ENCODE assay signal across 19 mouse cellular contexts in the genomic region with DNA sequence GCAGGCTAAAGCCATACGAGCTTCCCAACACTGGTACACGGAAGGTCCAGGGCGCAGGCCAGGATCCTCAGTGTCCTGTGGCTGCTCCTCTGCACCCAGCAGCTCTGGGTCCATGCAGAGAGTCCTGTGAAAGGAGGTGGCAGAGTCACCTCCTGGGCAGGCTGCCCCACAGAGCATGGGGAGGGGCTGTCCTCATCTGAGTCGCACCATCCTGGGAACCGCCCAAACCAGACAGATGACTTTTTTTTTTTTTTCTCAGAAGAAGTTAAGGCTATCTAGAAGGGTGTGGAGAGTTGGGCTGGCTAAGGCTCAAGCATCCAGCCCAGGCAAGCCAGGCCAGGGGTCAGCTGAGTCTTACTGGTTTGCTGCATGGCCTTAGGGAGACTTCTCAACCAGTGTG. TPM values are rescaled to one million over a fixed set of nuclear protein-coding genes. Genes with fewer than 3 reads are reported as not detected.
DNase-seq lines count a peak whose midpoint lies in the region; ATAC-seq and TF ChIP-seq lines count a peak whose summit lies in the region.
"Had no signal": no experiment of that assay in that cellular context is flagged by ENCODE, and none has a peak within 500 bp of the region (broad histone marks: within the 10 kb centered on the region; RNA-seq: fewer than 3 reads in every experiment).

No protein-coding gene starts in this region.

- H3K9me3 ChIP-seq in lung, postnatal 0 days (ENCODE audit: low read length): no peaks in the 10 kb centered on the region
- no peaks in the 10 kb centered on the region for H3K9me3 ChIP-seq in stomach, postnatal 0 days (ENCODE audit: control insufficient read depth, low read length)
- H3K9me3 ChIP-seq: forebrain, embryonic 15.5 days; G1E; heart, embryonic 15.5 days; hindbrain, embryonic 15.5 days; limb, embryonic 13.5 days; neural tube, embryonic 13.5 days had no signal

- TF ChIP-seq EP300 in lung, postnatal 0 days (IDR thresholded peaks at IDR 0.05): no peak
- no peak for TF ChIP-seq EP300 in stomach, postnatal 0 days (optimal IDR thresholded peaks at IDR 0.05)

- no peaks in the 10 kb centered on the region for H3K4me1 ChIP-seq in lung, postnatal 0 days (ENCODE audit: insufficient read depth, low read depth, low read length)
- peaks cover 4% of the 10 kb centered on the region; the same call in 1 of the 2 replicates for H3K4me1 ChIP-seq in stomach, postnatal 0 days (replicated peaks; ENCODE audit: control insufficient read depth, insufficient read depth)
- no peaks in the 10 kb centered on the region for H3K4me1 ChIP-seq in cerebellum, adult 2 months (ENCODE audit: control insufficient read depth, insufficient read depth, low read length)

- TF ChIP-seq CTCF in lung, postnatal 0 days (IDR thresholded peaks at IDR 0.05): no peak
- no peak for TF ChIP-seq CTCF in stomach, postnatal 0 days (IDR thresholded peaks at IDR 0.05; ENCODE audit: low read depth)
- no peak for TF ChIP-seq CTCF in cerebellum, adult 2 months (IDR thresholded peaks at IDR 0.05; ENCODE audit: borderline replicate concordance, insufficient read depth, low read depth, low read length)

- no peak overlapping the region for H3K4me2 ChIP-seq in lung, postnatal 0 days (replicated peaks; ENCODE audit: low read depth, low read length)
- no peak overlapping the region for H3K4me2 ChIP-seq in stomach, postnatal 0 days (replicated peaks; ENCODE audit: low read depth)
- H3K4me2 ChIP-seq: forebrain, embryonic 15.5 days; heart, embryonic 15.5 days; hindbrain, embryonic 15.5 days; limb, embryonic 13.5 days; neural tube, embryonic 13.5 days had no signal

- TF ChIP-seq POLR2A in cerebellum, adult 2 months (IDR thresholded peaks at IDR 0.05; ENCODE audit: borderline replicate concordance, insufficient read depth, low read length): no peak

- H3K27ac ChIP-seq in lung, postnatal 0 days (ENCODE audit: low read length): no peak overlapping the region
- no peak overlapping the region for H3K27ac ChIP-seq in stomach, postnatal 0 days (replicated peaks)
- H3K27ac ChIP-seq in cerebellum, adult 2 months (ENCODE audit: insufficient read depth, low read length): no peak overlapping the region
- H3K27ac ChIP-seq: forebrain, embryonic 15.5 days; heart, embryonic 15.5 days; hindbrain, embryonic 15.5 days; limb, embryonic 13.5 days; neural tube, embryonic 13.5 days had no signal

- no peaks in the 10 kb centered on the region for H3K36me3 ChIP-seq in lung, postnatal 0 days (ENCODE audit: insufficient read depth, low read length)
- 0 out of 2 replicates have a peak, but pooled peaks cover 3% of the 10 kb centered on the region for H3K36me3 ChIP-seq in stomach, postnatal 0 days (ENCODE audit: control insufficient read depth, insufficient read depth, low read length)
- H3K36me3 ChIP-seq: forebrain, embryonic 15.5 days; G1E; heart, embryonic 15.5 days; hindbrain, embryonic 15.5 days; neural tube, embryonic 13.5 days had no signal

- peak; percentile 75 for ATAC-seq in lung, postnatal 0 days
- ATAC-seq in stomach, postnatal 0 days (ENCODE audit: low FRiP score, low TSS enrichment): peak; percentile 69
- ATAC-seq: forebrain, embryonic 15.5 days had no signal

- H3K9ac ChIP-seq in lung, postnatal 0 days (replicated peaks; ENCODE audit: low read depth): no peak overlapping the region
- 0 out of 2 replicates have a peak overlapping the region, but pooled peaks have one; percentile 31 for H3K9ac ChIP-seq in stomach, postnatal 0 days (ENCODE audit: low read length)
- H3K9ac ChIP-seq: forebrain, embryonic 15.5 days; heart, embryonic 15.5 days; hindbrain, embryonic 15.5 days; limb, embryonic 13.5 days; neural tube, embryonic 13.5 days had no signal

- no peak overlapping the region for H3K4me3 ChIP-seq in lung, postnatal 0 days (ENCODE audit: low read depth, low read length)
- H3K4me3 ChIP-seq in stomach, postnatal 0 days (ENCODE audit: low read depth, low read length): no peak overlapping the region
- no peak overlapping the region for H3K4me3 ChIP-seq in cerebellum, adult 2 months (replicated peaks; ENCODE audit: insufficient read depth, low read depth, low read length)
- H3K4me3 ChIP-seq: forebrain, embryonic 15.5 days; heart, embryonic 15.5 days; hindbrain, embryonic 15.5 days; limb, embryonic 13.5 days; neural tube, embryonic 13.5 days had no signal

- 54% methylated on average over 5 of the region's 5 CpGs for WGBS in lung, postnatal 0 days
- WGBS in stomach, postnatal 0 days: 56% methylated on average over 5 of the region's 5 CpGs
- WGBS in cerebellum, adult 2 months: 84% methylated on average over 5 of the region's 5 CpGs

- H3K27me3 ChIP-seq in lung, postnatal 0 days (replicated peaks; ENCODE audit: insufficient read depth, low read length): no peaks in the 10 kb centered on the region
- no peaks in the 10 kb centered on the region for H3K27me3 ChIP-seq in stomach, postnatal 0 days (ENCODE audit: control insufficient read depth, insufficient read depth, low read length)
- no peaks in the 10 kb centered on the region for H3K27me3 ChIP-seq in cerebellum, adult 2 months (ENCODE audit: control insufficient read depth, insufficient read depth, low read length)
- H3K27me3 ChIP-seq: forebrain, embryonic 15.5 days; heart, embryonic 15.5 days; hindbrain, embryonic 15.5 days; limb, embryonic 13.5 days; neural tube, embryonic 13.5 days had no signal

- intact Hi-C loops in heart, postnatal 10 days (cut with DNase I): no loop called here

- peak; percentile 38 to 47 for DNase-seq in heart, adult 18-20 months
- no peak for DNase-seq in heart, postnatal 10 days
- peak; percentile 76 for DNase-seq in urinary bladder, postnatal 14 days (ENCODE audit: low spot score)
- DNase-seq in urinary bladder, postnatal 10 days (ENCODE audit: low spot score): no peak
- DNase-seq in lung, postnatal 0 days (ENCODE audit: low spot score): no peak
- peak; percentile 50 for DNase-seq in stomach, postnatal 0 days (ENCODE audit: low spot score)
- no peak for DNase-seq in adrenal gland, adult 18-20 months (ENCODE audit: low spot score in 2 of 2)
- no peak for DNase-seq in cerebellum, adult 2 months
- DNase-seq: adrenal gland, postnatal 14 days; cerebellum, adult 9-11 months; gastrocnemius, postnatal 10 days; kidney, adult 9 months; thymus, postnatal 14 days had no signal

RNA-seq across cellular contexts. Expression of gene Tcea3, which starts 18.9 kb away (rescaled TPM):
- 100 to 1,000 TPM; 126 to 148 TPM for total RNA-seq in heart, adult 18-20 months (2021)
- total RNA-seq in heart, postnatal 10 days (2021): 10 to 100 TPM; 77.2 to 85.4 TPM
- polyA plus RNA-seq in lung, postnatal 0 days (2015; fragmentation: Nextera tagmentation; extraction: Ambion mirVana): 26.8 and 29.1 TPM in 2 replicates
- 31.1 and 35.0 TPM in 2 replicates for polyA plus RNA-seq in stomach, postnatal 0 days (2015; fragmentation: Nextera tagmentation; extraction: Ambion mirVana)
- 1 to 10 TPM; 1.5 to 4.7 TPM for total RNA-seq in adrenal gland, adult 18-20 months (2021)
- polyA plus RNA-seq in cerebellum, adult 2 months (2012; rRNA removed): 1.2 and 1.6 TPM in 2 replicates
- polyA plus RNA-seq: G1E had no signal

RNA-seq across cellular contexts. Expression of gene Asap3, which starts 22.5 kb away (rescaled TPM):
- 1 to 10 TPM; 7.6 to 9.1 TPM for total RNA-seq in heart, adult 18-20 months (2021)
- 10 to 100 TPM in 1 of 2 experiments, 1 to 10 TPM in 1; 5.7 to 10.8 TPM for total RNA-seq in heart, postnatal 10 days (2021)
- polyA plus RNA-seq in lung, postnatal 0 days (2015; fragmentation: Nextera tagmentation; extraction: Ambion mirVana): 5.4 and 5.5 TPM in 2 replicates
- 1.6 and 1.9 TPM in 2 replicates for polyA plus RNA-seq in stomach, postnatal 0 days (2015; fragmentation: Nextera tagmentation; extraction: Ambion mirVana)
- total RNA-seq in adrenal gland, adult 18-20 months (2021): 1 to 10 TPM; 1.6 to 2.8 TPM
- polyA plus RNA-seq in cerebellum, adult 2 months (2012; rRNA removed): 5.5 and 6.3 TPM in 2 replicates

RNA-seq across cellular contexts. Expression of gene Zfp46, which starts 55.8 kb away (rescaled TPM):
- 10 to 100 TPM; 32.3 to 34.8 TPM for total RNA-seq in heart, adult 18-20 months (2021)
- total RNA-seq in heart, postnatal 10 days (2021): 10 to 100 TPM; 60.5 to 70.1 TPM
- 18.4 and 21.0 TPM in 2 replicates for polyA plus RNA-seq in lung, postnatal 0 days (2015; fragmentation: Nextera tagmentation; extraction: Ambion mirVana)
- polyA plus RNA-seq in stomach, postnatal 0 days (2015; fragmentation: Nextera tagmentation; extraction: Ambion mirVana): 8.8 and 9.0 TPM in 2 replicates
- 10 to 100 TPM; 15.5 to 17.2 TPM for total RNA-seq in adrenal gland, adult 18-20 months (2021)
- polyA plus RNA-seq in cerebellum, adult 2 months (2012; rRNA removed): 26.3 and 29.8 TPM in 2 replicates

RNA-seq across cellular contexts. Expression of gene E2f2, which starts 56.4 kb away (rescaled TPM):
- total RNA-seq in heart, adult 18-20 months (2021): 1 to 10 TPM; 1.3 to 1.4 TPM
- total RNA-seq in heart, postnatal 10 days (2021): 1 to 10 TPM; 4.3 to 6.8 TPM
- 17.8 and 19.1 TPM in 2 replicates for polyA plus RNA-seq in lung, postnatal 0 days (2015; fragmentation: Nextera tagmentation; extraction: Ambion mirVana)
- 0.91 and 1.5 TPM in 2 replicates for polyA plus RNA-seq in stomach, postnatal 0 days (2015; fragmentation: Nextera tagmentation; extraction: Ambion mirVana)
- 1 to 10 TPM; 1.9 to 3.2 TPM for total RNA-seq in adrenal gland, adult 18-20 months (2021)
- 0.27 and 0.74 TPM in 2 replicates for polyA plus RNA-seq in cerebellum, adult 2 months (2012; rRNA removed)

Comparison
In these comparisons a context has a peak if more than half of its experiments do, and no peak if none do; other contexts are left out.
1. DNase-seq: peak in heart, adult 18-20 months (2 of 2), urinary bladder, postnatal 14 days (single experiment) and stomach, postnatal 0 days (single experiment); none in heart, postnatal 10 days (0 of 2), urinary bladder, postnatal 10 days (single experiment), lung, postnatal 0 days (single experiment), adrenal gland, adult 18-20 months (0 of 2) and cerebellum, adult 2 months (0 of 2).
2. RNA of gene Tcea3, which starts 18.9 kb away (total RNA-seq): 126 to 148 TPM in heart, adult 18-20 months and 77.2 to 85.4 TPM in heart, postnatal 10 days; 1.5 to 4.7 TPM in adrenal gland, adult 18-20 months; every median in the first group is over 10 times any median in the second.